Mouse (Mus musculus): Measurements from ENCODE around the gene Nmur1.

DNA sequence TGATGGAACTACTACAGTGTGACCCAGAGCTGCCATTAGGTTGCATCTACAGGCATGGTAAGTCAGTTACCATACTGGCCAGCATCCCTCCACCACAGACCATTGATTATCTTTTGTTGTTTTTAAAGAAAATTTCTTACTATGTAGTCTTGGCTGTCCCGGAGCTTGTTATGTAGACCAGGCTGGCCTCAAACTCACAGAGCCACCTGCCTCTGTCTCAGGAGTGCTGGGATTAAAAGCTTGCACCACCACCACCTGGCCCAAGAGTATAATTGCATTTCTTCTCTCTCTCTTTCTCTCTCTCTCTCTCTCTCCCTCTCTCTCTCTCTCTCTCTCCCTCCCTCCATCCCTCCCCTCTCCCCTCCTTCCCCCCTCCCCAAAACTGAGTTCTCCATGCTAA, 1.7 kb downstream of the Nmur1 start:
- no peak for TF ChIP-seq POLR2A (IDR thresholded peaks at IDR 0.05; ENCODE audit: borderline replicate concordance, extremely low read depth, low read depth, low read length)
- no peak for TF ChIP-seq CTCF (IDR thresholded peaks at IDR 0.05; ENCODE audit: insufficient read depth, low read length)
